Mouse (Mus musculus): ENCODE data around the gene Nfe2. TPM values are rescaled to one million over a fixed set of nuclear protein-coding genes. Genes with fewer than 3 reads are reported as not detected.
A peak's percentile ranks its signal among the peaks of the same experiment; 100 is the strongest.
"Not testable (repeated sequence)": the region's sequence is repeated elsewhere in the genome, so short reads cannot be mapped to it uniquely, and the experiment has no call there.

Nfe2 gene
- polyA plus RNA-seq, 1 experiment, result 0.28 TPM

GRCm38 (mm10) chr15:103277949-103278348 is 19.7 kb upstream of the Nfe2 start:
- no peak for DNase-seq
- WGBS, result 64% methylated on average over 7 of the region's 7 CpGs
- TF ChIP-seq POLR2A (IDR thresholded peaks at IDR 0.05; ENCODE audit: borderline replicate concordance, insufficient read depth, low read length), result no peak

DNA sequence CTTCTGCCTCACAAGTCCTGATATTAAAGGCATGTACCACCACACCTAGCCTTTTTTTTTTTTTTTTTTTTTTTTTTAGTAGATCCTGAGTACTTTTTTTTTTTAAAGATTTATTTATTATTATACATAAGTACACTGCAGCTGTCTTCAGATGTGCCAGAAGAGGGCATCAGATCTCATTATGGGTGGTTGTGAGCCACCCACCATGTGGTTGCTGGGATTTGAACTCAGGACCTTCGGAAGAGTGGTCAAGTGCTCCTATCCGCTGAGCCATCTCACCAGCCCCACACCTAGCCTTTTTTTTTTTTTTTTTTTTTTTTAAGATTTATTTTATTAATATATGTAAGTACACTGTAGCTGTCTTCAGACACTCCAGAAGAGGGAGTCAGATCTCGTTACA is 17.7 kb upstream of the Nfe2 start:
- not testable (repeated sequence) for H3K4me1 ChIP-seq (ENCODE audit: control insufficient read depth, insufficient read depth, low read length); DNase-seq; H3K27me3 ChIP-seq (ENCODE audit: control insufficient read depth, insufficient read depth, low read length); H3K27ac ChIP-seq (ENCODE audit: insufficient read depth, low read length); H3K4me3 ChIP-seq (replicated peaks; ENCODE audit: insufficient read depth, low read depth, low read length)
- 85% methylated on average over 3 of the region's 3 CpGs for WGBS

More at GRCm38 (mm10) chr15:103277949-103278348, 19.7 kb upstream of the Nfe2 start:
- H3K4me3 ChIP-seq (replicated peaks; ENCODE audit: insufficient read depth, low read depth, low read length), result no peak overlapping the region
- H3K27ac ChIP-seq (ENCODE audit: insufficient read depth, low read length), result no peak overlapping the region
- no peaks in the 10 kb centered on the region for H3K27me3 ChIP-seq (ENCODE audit: control insufficient read depth, insufficient read depth, low read length)
- H3K4me1 ChIP-seq (ENCODE audit: control insufficient read depth, insufficient read depth, low read length), result no peaks in the 10 kb centered on the region; the same call in 1 of the 2 replicates

DNA sequence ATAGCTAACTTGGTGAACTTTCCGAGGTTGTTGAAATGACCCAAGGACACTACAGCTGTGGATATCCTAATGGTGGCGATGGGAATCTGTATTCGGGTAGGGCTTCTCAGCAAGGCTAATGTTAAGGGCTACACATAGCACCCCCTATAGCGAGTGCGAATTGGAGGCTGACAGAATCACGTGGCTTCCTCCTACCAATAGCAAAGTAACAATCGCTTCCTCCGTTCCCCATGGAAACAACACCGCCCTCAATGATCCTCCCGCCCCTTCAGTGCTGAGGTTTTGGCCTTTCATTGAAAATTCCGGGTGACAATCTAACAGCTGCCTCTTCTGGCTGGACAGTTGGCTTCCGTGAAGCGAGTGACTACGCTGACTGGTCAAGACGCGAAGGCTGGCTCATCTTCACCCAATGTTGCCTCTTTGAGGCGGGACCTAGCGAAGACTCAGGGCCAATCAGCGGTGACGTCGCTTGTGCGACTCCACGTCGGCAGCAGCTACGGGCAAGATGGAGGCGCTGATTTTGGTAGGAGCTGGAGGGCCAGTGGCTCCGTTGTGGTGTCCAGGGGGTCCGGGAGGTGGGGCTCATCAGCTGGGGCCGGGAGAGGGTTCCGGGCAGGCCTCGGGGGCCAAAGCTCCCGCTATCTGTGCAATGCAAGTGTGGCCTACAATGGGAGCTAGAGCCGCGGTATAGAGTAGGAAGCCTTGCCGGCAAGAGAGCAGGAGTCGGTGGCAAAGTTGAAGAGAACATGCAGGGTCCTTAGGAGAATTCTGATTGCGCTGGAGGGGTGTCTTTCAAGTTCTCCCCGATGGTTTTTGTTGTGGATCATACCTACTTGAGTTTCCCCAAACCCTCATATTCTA is 14.4 kb upstream of the Nfe2 start, which contains the start of gene Copz1:
Gene Copz1, plus strand, starts transcription at position 296 of the 861 bp plus-strand sequence.
- Histone ChIP-seq H3K4me3 (replicated peaks; ENCODE audit: insufficient read depth, low read depth, low read length) (peak within 1 kb of the TSS; percentile 68), H3K27ac (ENCODE audit: insufficient read depth, low read length) (no peak within 1 kb of the TSS), H3K4me1 (ENCODE audit: control insufficient read depth, insufficient read depth, low read length) (no peaks in the 10 kb centered on the region; the same call in 1 of the 2 replicates), H3K27me3 (ENCODE audit: control insufficient read depth, insufficient read depth, low read length) (no peaks in the 10 kb centered on the region)
- DNase-seq, result peak; percentile 95 to 99
- no peak for TF ChIP-seq CTCF (IDR thresholded peaks at IDR 0.05; ENCODE audit: borderline replicate concordance, insufficient read depth, low read depth, low read length)
- TF ChIP-seq POLR2A (IDR thresholded peaks at IDR 0.05; ENCODE audit: borderline replicate concordance, insufficient read depth, low read length), result peak; percentile 93
- under 1% methylated on average over 38 of the region's 38 CpGs for WGBS

- 90% methylated on average over 4 of the region's 4 CpGs for WGBS
- TF ChIP-seq POLR2A (IDR thresholded peaks at IDR 0.05; ENCODE audit: borderline replicate concordance, insufficient read depth, low read length) (no peak), CTCF (IDR thresholded peaks at IDR 0.05; ENCODE audit: borderline replicate concordance, insufficient read depth, low read depth, low read length) (no peak)
- no peaks in the 10 kb centered on the region for H3K27me3 ChIP-seq (ENCODE audit: control insufficient read depth, insufficient read depth, low read length)
- H3K4me3 ChIP-seq (replicated peaks; ENCODE audit: insufficient read depth, low read depth, low read length), result no peak overlapping the region
- no peak overlapping the region for H3K27ac ChIP-seq (ENCODE audit: insufficient read depth, low read length)
- DNase-seq, result no peak
- H3K4me1 ChIP-seq (ENCODE audit: control insufficient read depth, insufficient read depth, low read length), result no peaks in the 10 kb centered on the region; the same call in 1 of the 2 replicates
Observed at GRCm38 (mm10) chr15:103268903-103269302, 10.7 kb upstream of the Nfe2 start.

- DNase-seq, result no peak
- WGBS, result 92% methylated on average over 2 of the region's 2 CpGs
- no peak for TF ChIP-seq POLR2A (IDR thresholded peaks at IDR 0.05; ENCODE audit: borderline replicate concordance, insufficient read depth, low read length)
- Histone ChIP-seq H3K27me3 (ENCODE audit: control insufficient read depth, insufficient read depth, low read length) (no peaks in the 10 kb centered on the region), H3K4me1 (ENCODE audit: control insufficient read depth, insufficient read depth, low read length) (no peaks in the 10 kb centered on the region), H3K27ac (ENCODE audit: insufficient read depth, low read length) (no peak overlapping the region), H3K4me3 (replicated peaks; ENCODE audit: insufficient read depth, low read depth, low read length) (no peak overlapping the region)
Observed at GRCm38 (mm10) chr15:103264794-103265193, 6.6 kb upstream of the Nfe2 start.

DNA sequence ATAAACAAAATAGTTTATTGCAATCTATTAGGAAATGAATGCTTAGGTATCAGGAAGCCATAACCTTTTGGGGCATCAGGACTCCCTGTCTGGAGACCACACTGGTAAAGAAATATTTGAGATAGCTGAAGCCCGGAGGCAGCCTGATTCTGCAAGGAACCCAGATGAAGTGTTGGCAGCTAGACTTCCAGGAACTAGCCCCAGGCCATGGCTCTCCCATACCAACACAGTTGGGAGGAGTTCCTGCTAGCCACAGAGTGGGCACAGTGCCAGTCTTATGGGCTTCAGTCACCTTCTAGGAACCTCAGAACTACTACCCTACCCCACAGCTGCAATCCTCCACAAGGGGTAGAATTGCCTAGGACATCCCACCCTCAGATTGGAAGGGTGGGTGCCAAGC is 1.8 kb upstream of the Nfe2 start:
- TF ChIP-seq CTCF (IDR thresholded peaks at IDR 0.05; ENCODE audit: borderline replicate concordance, insufficient read depth, low read depth, low read length) (no peak), POLR2A (IDR thresholded peaks at IDR 0.05; ENCODE audit: borderline replicate concordance, insufficient read depth, low read length) (no peak)

GRCm38 (mm10) chr15:103259162-103259561 is 959 bp upstream of the Nfe2 start:
- 80% methylated on average over 5 of the region's 5 CpGs for WGBS
- H3K4me3 ChIP-seq (replicated peaks; ENCODE audit: insufficient read depth, low read depth, low read length), result no peak overlapping the region
- peaks cover 7% of the 10 kb centered on the region; the same call in 1 of the 2 replicates for H3K4me1 ChIP-seq (ENCODE audit: control insufficient read depth, insufficient read depth, low read length)
- H3K27ac ChIP-seq (ENCODE audit: insufficient read depth, low read length), result no peak overlapping the region
- H3K27me3 ChIP-seq (ENCODE audit: control insufficient read depth, insufficient read depth, low read length), result no peaks in the 10 kb centered on the region; the same call in 1 of the 2 replicates
- no peak for DNase-seq
- TF ChIP-seq POLR2A (IDR thresholded peaks at IDR 0.05; ENCODE audit: borderline replicate concordance, insufficient read depth, low read length), result no peak
- no peak for TF ChIP-seq CTCF (IDR thresholded peaks at IDR 0.05; ENCODE audit: borderline replicate concordance, insufficient read depth, low read depth, low read length)

More for the DNA sequence above, 1.8 kb upstream of the Nfe2 start:
- H3K27ac ChIP-seq (ENCODE audit: insufficient read depth, low read length), result no peak overlapping the region
- 27% methylated on average over 1 of the region's 1 CpGs for WGBS
- H3K27me3 ChIP-seq (ENCODE audit: control insufficient read depth, insufficient read depth, low read length), result no peaks in the 10 kb centered on the region
- DNase-seq, result no peak
- peaks cover 5% of the 10 kb centered on the region; the same call in 1 of the 2 replicates for H3K4me1 ChIP-seq (ENCODE audit: control insufficient read depth, insufficient read depth, low read length)
- H3K4me3 ChIP-seq (replicated peaks; ENCODE audit: insufficient read depth, low read depth, low read length), result no peak overlapping the region
